Mouse (Mus musculus) megakaryocyte, embryonic 14.5 days (primary cell): Measurements from ENCODE around the gene Fbxl17.

Source experiments
- FLI1 ChIP-seq: IDR thresholded peaks from 2 replicates; pipeline ENCODE4 v1.6.1; 2012; ENCODE audit warnings: low read length, inconsistent platforms, mixed read lengths
- GATA1 ChIP-seq: IDR thresholded peaks from 3 replicates; pipeline ENCODE4 v1.6.1; 2012; ENCODE audit warnings: mixed read lengths, low read length, inconsistent platforms, borderline replicate concordance

GRCm38 (mm10) chr17:63164289-63164688, 335.5 kb downstream of the Fbxl17 start:
- no peak for TF ChIP-seq GATA1
- no peak for TF ChIP-seq FLI1
